Mouse (Mus musculus): Measurements from ENCODE around the gene Bod1l.

The Bod1l gene

GRCm38 (mm10) chr5:41801622-41802021 is 42.5 kb downstream of the Bod1l start:
- no peak for DNase-seq (ENCODE audit: extremely low spot score, low spot score)

GRCm38 (mm10) chr5:41794434-41794833 is 49.7 kb downstream of the Bod1l start:
- no peak for DNase-seq (ENCODE audit: extremely low spot score, low spot score)

GRCm38 (mm10) chr5:41790517-41790916 is 53.6 kb downstream of the Bod1l start:
- DNase-seq (ENCODE audit: extremely low spot score, low spot score): no peak

GRCm38 (mm10) chr5:41788877-41789276 is 55.2 kb downstream of the Bod1l start:
- no peak for DNase-seq (ENCODE audit: extremely low spot score, low spot score)

- DNase-seq (ENCODE audit: extremely low spot score, low spot score): no peak
Observed at GRCm38 (mm10) chr5:41781890-41782289, 62.2 kb downstream of the Bod1l start.

- DNase-seq (ENCODE audit: extremely low spot score, low spot score): no peak
Observed at GRCm38 (mm10) chr5:41780026-41780425, 64.1 kb downstream of the Bod1l start.

GRCm38 (mm10) chr5:41775728-41776127 is 68.4 kb downstream of the Bod1l start:
- DNase-seq (ENCODE audit: extremely low spot score, low spot score): no peak

GRCm38 (mm10) chr5:41775273-41775672 is 68.8 kb downstream of the Bod1l start:
- DNase-seq (ENCODE audit: extremely low spot score, low spot score): no peak

GRCm38 (mm10) chr5:41768382-41769040 is 75.6 kb downstream of the Bod1l start:
- peak; percentile 94 for DNase-seq (ENCODE audit: extremely low spot score, low spot score)

- DNase-seq (ENCODE audit: extremely low spot score, low spot score): peak; percentile 70
Observed at GRCm38 (mm10) chr5:41767296-41768200, 76.6 kb downstream of the Bod1l start.

GRCm38 (mm10) chr5:41766406-41767010 is 77.6 kb downstream of the Bod1l start:
- DNase-seq (ENCODE audit: extremely low spot score, low spot score): peak; percentile 57

GRCm38 (mm10) chr5:41765626-41766405 is 78.3 kb downstream of the Bod1l start:
- DNase-seq (ENCODE audit: extremely low spot score, low spot score): peak; percentile 67

- DNase-seq (ENCODE audit: extremely low spot score, low spot score): peak; percentile 80
Observed at GRCm38 (mm10) chr5:41763731-41764721, 80.1 kb downstream of the Bod1l start, which contains the start of gene Nkx3-2. TSS of gene Nkx3-2 (minus strand) at chr5:41764501.

GRCm38 (mm10) chr5:41762947-41763730 is 81.0 kb downstream of the Bod1l start:
- DNase-seq (ENCODE audit: extremely low spot score, low spot score): peak; percentile 80

- peak; percentile 64 for DNase-seq (ENCODE audit: extremely low spot score, low spot score)
Observed at GRCm38 (mm10) chr5:41762141-41762946, 81.8 kb downstream of the Bod1l start.

GRCm38 (mm10) chr5:41761509-41762140 is 82.5 kb downstream of the Bod1l start:
- DNase-seq (ENCODE audit: extremely low spot score, low spot score): peak; percentile 65

GRCm38 (mm10) chr5:41760831-41761508 is 83.1 kb downstream of the Bod1l start:
- DNase-seq (ENCODE audit: extremely low spot score, low spot score): peak; percentile 52
